Mouse (Mus musculus): Measurements from ENCODE around the gene Dohh.

DNA sequence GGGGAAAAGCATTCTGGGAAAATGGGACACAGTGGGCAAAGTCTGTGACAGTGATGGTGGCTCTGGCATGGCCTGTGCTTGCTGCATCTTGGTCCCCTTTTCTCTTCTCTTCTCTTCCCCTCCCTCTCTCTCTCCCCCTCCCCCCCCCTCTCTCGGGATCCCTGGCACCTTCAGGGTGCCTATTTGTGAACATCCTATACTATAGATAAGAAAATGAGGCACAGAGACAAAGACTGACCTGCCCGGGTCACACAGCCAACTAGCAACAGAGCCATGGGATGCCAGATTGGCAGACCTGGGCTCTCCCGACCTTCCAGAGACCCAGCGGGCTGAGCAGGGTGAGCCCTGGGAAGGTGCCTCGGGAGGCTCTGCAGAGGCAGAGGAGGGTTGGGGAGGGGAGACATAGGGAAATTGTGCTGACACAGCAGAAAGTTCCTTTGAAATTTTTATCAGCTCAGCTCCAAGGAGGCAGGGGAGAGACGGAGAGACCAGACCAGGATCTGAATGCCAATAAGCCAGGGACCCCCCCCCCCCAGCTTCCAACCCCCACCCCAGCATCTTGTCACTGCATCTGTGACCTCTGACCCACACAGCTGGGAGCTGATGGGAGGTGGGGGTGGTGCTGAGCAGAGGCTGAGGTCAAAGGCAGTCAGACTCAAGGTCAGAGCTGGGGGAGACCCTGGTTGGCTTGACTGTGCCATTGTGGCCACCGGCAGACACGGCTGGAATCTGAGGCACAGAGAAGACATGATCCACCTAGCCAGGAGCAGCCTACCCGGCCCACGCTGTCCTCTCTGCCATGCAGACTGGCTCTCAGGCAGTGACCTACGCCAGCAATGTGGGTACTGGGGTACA is 34.2 kb downstream of the Dohh start:
- TF ChIP-seq CTCF (IDR thresholded peaks at IDR 0.05; ENCODE audit: borderline replicate concordance, control insufficient read depth, extremely low read depth, insufficient read depth, low read length, poor library complexity), result no peak
- no peak for TF ChIP-seq POLR2A (IDR thresholded peaks at IDR 0.05; ENCODE audit: control insufficient read depth, extremely low read depth, insufficient read depth, low read length, poor library complexity)

Data from thymus, adult 2 months (tissue).